Mouse (Mus musculus): ENCODE measurements around the gene Mical3.

Mical3 gene

DNA sequence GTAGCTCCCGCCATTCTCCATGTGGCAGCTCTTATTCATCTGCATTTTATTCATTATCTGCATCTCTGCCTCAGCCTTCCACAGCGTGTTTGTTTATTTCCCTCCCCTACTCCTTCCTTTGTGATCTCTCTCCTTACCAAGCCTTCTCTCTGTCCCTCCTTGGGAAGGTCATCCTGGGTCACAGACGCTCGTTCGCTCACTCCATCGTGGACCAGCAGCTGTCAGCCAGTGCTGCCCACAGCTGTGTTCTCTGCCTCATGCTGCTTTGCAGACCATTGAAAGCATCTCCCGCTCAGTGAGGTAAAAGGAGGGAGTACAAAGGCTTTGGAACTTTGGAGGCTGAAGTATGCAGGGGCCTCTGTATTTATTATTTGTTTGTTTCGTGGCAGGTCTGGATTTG is 15.1 kb upstream of the Mical3 start:
- DNase-seq (ENCODE audit: low spot score), result no peak

DNA sequence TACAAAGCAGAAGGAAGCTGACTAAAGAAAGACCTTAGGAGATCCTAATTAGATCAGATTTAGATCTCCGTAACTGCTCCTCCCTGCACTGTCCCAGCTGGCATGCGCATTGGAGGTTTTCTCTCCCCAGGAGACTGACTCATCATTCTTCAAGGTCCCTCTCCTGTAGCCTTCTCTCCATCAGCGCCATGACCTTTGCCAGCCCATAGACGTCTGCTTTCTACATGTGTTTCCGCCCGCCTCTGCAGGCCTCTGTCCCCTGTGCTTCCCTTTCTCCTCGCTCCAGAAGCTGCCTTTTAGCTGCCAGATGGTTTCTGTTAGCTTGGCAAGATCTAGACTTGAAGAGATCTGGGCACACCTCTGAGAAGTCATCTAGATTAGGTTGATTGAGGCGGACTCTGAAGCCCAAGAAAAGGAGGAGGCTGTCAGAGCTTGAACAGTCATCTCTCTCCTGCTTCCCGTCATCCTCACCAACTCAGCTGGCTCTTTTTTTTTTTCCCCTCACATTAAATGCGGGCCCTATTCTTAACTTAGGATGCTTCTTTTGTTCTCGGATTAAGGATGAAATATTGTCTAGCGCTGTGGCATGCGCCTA is 14.3 kb upstream of the Mical3 start:
- DNase-seq (ENCODE audit: low spot score), result peak; percentile 35

GRCm38 (mm10) chr6:121144066-121144465 is 13.3 kb upstream of the Mical3 start:
- DNase-seq (ENCODE audit: low spot score), result peak; percentile 84

- DNase-seq (ENCODE audit: low spot score), result peak; percentile 50
Observed at GRCm38 (mm10) chr6:121143439-121143838, 12.6 kb upstream of the Mical3 start.

DNA sequence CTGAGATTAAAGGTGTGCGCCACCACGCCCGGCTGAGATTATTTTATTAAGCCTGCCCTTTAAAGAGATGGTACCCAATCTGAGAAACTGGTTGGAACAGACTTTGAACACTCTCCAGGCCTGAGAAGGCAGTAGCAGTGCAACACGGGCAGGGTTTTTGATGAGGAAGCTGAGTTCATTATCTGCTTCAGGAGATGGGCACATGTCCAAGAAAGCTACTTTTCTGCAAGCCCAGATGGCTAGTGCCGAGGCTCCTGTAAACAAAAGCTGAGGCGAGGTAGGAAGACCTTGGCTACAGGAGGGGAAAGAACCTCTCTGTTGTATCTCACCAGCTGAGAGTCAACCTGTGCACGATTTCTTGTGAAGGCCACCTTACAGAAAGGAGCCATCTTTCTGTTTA is 11.5 kb upstream of the Mical3 start:
- no peak for DNase-seq (ENCODE audit: low spot score)

- no peak for DNase-seq (ENCODE audit: low spot score)
Observed at GRCm38 (mm10) chr6:121139271-121139670, 8.5 kb upstream of the Mical3 start.

GRCm38 (mm10) chr6:121138338-121139040 is 7.7 kb upstream of the Mical3 start:
- DNase-seq (ENCODE audit: low spot score), result no peak

DNA sequence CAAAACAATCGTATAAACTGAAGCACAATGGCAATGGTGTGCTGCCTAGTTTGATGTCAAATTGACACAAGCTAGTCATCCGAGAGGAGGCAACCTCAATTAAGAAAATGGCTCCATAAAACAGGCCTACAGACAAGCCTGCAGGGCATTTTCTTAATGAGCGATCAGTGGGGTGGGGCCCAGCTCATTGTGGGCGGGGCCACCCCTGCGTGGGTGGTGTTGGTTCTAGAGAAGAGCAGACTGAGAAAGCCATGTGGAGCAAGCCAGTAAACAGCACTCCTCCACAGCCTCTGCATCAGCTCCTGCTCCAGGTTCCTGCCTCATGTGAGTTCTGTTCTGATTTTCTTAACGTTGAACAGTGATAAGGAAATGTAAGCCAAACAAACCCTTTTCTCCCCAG is 6.4 kb upstream of the Mical3 start:
- DNase-seq (ENCODE audit: low spot score), result no peak

DNA sequence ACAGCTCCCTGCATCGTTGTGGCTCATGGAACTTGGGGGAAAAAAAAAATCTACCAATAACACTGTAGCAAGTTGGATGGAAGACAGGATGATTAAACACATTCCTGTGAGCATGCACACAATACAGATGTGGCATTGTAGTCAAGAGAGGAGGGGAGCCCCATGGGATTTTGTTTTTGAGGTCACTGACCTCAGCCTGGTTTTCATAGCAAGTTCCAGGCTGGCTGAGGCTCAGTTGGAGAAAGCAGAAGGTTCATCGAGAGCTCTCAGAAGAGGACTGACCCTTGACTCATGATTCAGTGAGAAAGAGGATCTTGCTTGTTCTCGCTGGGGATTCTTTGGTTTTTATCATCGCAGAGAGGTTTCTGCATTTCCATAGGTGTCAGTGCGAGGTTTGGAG is 4.1 kb upstream of the Mical3 start:
- DNase-seq (ENCODE audit: low spot score), result no peak

GRCm38 (mm10) chr6:121134249-121134648 is 3.5 kb upstream of the Mical3 start:
- DNase-seq (ENCODE audit: low spot score), result no peak

- DNase-seq (ENCODE audit: low spot score), result peak; percentile 86
Observed at GRCm38 (mm10) chr6:121130039-121130705, 627 bp downstream of the Mical3 start.

DNA sequence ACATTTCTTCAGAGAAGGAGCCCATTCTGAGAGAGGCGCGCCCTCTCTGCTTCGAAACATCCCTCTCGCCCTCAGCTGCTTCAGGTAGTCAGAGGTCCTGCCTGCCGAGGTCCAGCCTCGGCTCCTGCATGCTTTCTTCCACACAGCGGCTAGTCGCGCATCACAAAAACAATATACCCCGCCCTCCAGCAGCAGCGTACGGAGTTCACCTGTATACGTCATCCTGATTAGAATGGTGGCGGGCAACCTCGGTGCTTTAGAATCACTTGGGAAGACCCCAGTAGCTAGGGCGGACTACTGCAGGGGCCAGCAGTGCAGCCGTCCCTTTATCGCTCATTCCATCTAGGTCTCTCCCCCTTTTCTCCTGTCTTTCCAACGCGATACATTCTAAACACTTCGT is 1.3 kb downstream of the Mical3 start:
- DNase-seq (ENCODE audit: low spot score), result no peak

- no peak for DNase-seq (ENCODE audit: low spot score)
Observed at GRCm38 (mm10) chr6:121128736-121129135, 2.1 kb downstream of the Mical3 start.

- no peak for DNase-seq (ENCODE audit: low spot score)
Observed at GRCm38 (mm10) chr6:121127726-121128125, 3.1 kb downstream of the Mical3 start.

- DNase-seq (ENCODE audit: low spot score), result no peak
Observed at GRCm38 (mm10) chr6:121126202-121126601, 4.6 kb downstream of the Mical3 start.

- DNase-seq (ENCODE audit: low spot score), result no peak
Observed at GRCm38 (mm10) chr6:121122739-121123241, 8.0 kb downstream of the Mical3 start.

DNA sequence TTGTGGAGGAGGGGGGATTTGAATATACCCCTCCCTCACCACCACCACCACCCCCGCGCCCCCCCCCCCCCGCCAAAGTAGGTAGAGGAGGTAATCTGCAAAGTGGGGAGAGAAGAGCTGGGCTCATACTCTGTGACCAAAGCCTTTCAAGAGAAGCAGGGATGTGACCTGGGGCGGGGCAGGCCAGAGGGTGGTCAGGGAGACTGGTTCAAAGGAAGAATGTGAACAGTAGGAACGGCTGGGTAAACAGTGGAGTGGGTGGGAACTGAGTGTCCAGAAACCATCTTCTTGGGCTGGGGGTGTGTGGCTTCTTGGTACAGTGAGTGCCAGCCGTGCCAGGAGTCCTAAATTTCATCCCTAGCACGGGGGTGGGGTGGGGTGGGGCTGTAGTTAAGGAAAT is 10.0 kb downstream of the Mical3 start:
- DNase-seq (ENCODE audit: low spot score), result no peak

DNA sequence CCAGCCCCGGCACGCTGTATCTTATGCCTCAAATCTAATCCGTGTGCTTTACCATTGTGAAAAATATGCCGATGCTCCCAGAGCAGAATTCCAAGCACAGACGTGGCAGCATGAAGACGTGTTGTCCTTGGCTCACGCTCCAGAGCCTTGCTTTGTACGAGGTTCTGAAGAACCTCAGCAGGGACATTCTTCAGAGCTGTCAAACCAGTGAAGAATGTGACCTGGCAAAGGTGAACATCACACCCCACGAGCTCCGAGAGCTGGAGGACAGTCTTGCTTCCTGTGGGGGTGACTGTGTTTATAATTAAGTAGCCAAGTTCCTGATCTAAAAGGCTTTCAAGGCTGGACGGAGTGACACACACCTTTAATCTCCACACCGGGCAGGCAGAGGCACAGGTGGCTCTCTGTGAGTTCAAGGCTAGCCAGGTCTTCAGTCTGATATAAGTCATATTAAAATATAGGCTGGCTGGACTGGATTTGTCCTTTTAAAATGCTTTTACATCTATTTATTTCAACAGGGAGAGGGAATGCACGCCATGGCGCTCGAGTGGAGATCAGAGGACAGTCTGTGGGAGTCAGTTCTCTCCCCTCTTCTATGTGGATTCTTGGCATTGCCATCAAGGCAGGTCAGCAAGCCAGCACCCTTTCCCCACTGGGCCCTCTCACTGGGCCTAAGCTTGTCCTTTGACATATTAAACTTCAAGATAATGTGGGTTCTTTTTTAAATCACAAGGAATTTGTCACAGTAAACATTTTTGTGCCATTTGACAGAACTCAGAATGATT is 12.6 kb downstream of the Mical3 start:
- DNase-seq (ENCODE audit: low spot score), result no peak

DNA sequence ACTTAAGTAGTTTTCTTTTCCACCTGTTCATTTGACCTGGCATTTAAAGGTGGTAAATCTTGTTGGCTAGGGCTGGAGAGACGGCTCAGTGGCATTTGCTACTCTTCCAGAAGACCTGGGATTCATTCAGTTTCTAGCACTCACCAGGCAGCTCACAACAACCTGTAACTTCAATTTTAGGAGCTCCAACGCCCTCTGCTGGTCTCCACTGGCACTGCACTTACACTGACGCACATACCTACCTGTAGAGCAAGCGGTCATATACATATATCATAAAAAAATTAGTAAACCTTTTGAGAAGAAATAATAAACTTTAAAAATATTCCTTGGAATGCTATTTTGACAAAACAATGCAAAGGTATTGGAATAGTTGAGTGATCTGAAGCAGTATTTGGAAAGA is 13.7 kb downstream of the Mical3 start:
- DNase-seq (ENCODE audit: low spot score), result no peak

DNA sequence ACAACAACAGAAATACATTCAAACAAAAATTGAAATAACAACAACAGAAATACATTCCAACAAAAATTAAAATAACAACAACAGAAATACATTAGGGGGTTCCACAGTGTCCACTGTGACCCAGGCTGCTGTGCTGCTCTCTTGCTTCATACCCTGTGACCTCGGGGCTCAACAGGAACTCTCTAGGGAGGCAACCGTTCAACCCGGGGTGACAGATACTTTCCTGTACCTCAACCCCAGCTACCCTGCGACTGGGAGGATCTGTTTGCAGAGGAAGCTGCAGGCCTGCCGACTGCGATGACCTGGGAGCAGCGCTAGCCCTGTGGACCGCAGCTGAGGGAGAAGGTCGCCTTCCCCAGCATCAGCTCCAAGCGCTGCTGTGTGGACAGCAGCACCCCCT is 14.4 kb downstream of the Mical3 start:
- DNase-seq (ENCODE audit: low spot score), result no peak

GRCm38 (mm10) chr6:121111448-121112055 is 19.2 kb downstream of the Mical3 start:
- DNase-seq (ENCODE audit: low spot score), result peak; percentile 62

DNA sequence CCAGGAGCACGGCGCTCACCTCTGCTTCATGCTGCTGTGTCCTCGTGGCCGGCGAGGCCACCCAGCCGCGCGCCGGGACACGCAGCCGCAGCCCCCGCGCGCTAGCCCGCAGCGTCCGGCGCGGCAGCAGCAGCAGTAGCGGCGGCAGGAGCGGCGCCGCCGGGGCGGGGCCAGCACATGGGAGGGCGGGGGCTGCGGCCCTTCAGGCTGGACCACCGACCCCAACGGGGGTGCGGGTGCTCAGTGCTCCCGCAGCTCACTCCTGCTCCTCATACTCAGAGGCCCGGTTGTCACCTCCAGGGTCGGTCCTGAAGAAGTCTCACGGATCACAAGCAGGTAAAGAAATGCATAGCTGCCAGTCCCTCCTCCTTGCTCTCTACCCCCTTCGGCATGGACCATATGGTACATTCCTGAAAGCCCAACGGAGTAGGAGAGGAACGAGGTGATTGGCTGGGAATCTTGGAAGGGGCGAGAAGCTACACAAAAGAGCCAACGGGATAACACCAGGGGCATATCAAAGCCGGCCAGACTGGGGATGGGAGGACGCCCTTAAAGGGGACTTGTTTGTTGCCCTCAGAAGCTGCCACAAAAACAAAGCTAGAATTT is 20.7 kb downstream of the Mical3 start:
- DNase-seq (ENCODE audit: low spot score), result peak; percentile 87

All from ovary, postnatal 36 days (tissue).